Mouse (Mus musculus) subcutaneous adipose tissue, adult 2 months (tissue): Measurements from ENCODE around the gene Mccc1. TPM values are rescaled to one million over a fixed set of nuclear protein-coding genes. Genes with fewer than 3 reads are reported as not detected.

Experiments
- polyA plus RNA-seq: library from polyadenylated mRNA; depleted of rRNA; stranded (reverse); fragments of >200 nt; gene quantifications from 2 replicates; pipeline ENCODE4 v1.2.3, GENCODE M21; 2012; ENCODE audit warnings: low replicate concordance; rRNA removed

Gene Mccc1
- 44.2 and 74.4 TPM in 2 replicates for polyA plus RNA-seq

GRCm38 (mm10) chr3:36000275-36001239 lies at the start of gene Mccc1:
Mccc1 (minus strand) TSS chr3:36000678.

GRCm38 (mm10) chr3:35937345-35937744 lies 63.1 kb downstream of the Mccc1 start, which contains the start of gene Dcun1d1:
Dcun1d1 (minus strand) TSS chr3:35937445.

Other genes with a start within 250 kb of the Mccc1 start
- gene Atp11b, start 246.6 kb downstream of the Mccc1 start, polyA plus RNA-seq, result 24.2 and 28.4 TPM in 2 replicates
- 6.2 and 6.7 TPM in 2 replicates for gene Dcun1d1, start 63.2 kb downstream of the Mccc1 start, polyA plus RNA-seq
- 0.16 and 0.18 TPM in 2 replicates for gene Ccdc144b, start 52.9 kb upstream of the Mccc1 start, polyA plus RNA-seq
- gene Acad9, start 65.3 kb upstream of the Mccc1 start, polyA plus RNA-seq, result 38.1 and 42.4 TPM in 2 replicates
- gene D3Ertd254e, start 150.3 kb upstream of the Mccc1 start, polyA plus RNA-seq, result 1.8 and 2.8 TPM in 2 replicates
- gene Qrfpr, start 221.6 kb upstream of the Mccc1 start, polyA plus RNA-seq, result not detected in 2 replicates